Mouse (Mus musculus) left cerebral cortex, postnatal 36 days (tissue): ENCODE measurements around the gene Edrf1. TPM values are rescaled to one million over a fixed set of nuclear protein-coding genes. Genes with fewer than 3 reads are reported as not detected.
A peak's percentile ranks its signal among the peaks of the same experiment; 100 is the strongest.
"Not testable (repeated sequence)": the region's sequence is repeated elsewhere in the genome, so short reads cannot be mapped to it uniquely, and the experiment has no call there.

Experiments
- DNase-seq, 2 experiments: peaks; one replicate each; pipeline ENCODE4 v3.0.0; 2021 to 2022; ENCODE audit warnings: low spot score in 2 of 2, mixed read lengths in 1 of 2
- intact Hi-C: fragments of 180-260 bp; cut with DNase I; formaldehyde crosslinking; loops from one replicate; pipeline ENCODE4 v1.15.1; 2025
- total RNA-seq, 2 experiments: library from RNA; stranded (reverse); gene quantifications; 2 replicates each; pipeline ENCODE4 v1.2.3; 2021

The Edrf1 gene
- total RNA-seq, 2 experiments from 2014 or later: 20.3 to 26.5 TPM

DNA sequence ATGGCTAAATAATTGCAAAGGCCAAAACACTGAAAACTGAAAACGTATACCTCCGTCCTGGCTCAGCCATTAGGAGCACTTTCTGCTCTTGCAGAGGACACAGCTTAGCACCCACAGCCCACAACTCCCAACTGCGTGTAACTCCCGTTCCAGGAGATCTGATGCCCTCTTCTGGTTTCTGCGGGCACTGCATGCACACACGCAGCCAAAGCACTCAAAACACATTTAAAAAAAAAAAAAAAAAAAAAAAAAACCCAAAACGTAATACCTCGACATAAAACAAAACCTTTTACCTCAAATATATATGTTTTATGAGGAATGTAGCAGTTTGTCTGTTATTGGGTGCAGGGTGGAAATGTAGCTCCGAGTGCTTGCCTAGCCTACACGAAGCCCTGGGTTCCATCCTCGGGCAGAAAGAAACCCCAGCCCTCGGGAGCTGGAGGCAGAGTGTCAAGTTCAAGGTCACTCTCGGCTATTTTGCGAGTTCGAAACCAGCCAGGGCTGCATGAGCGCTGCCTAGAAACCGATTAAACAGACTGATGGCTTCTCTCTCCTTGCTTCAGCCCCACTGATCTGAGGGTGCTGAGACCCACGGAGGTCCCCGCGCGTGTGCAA, 498 bp upstream of the Edrf1 start:
- intact Hi-C loops: loop anchor here (5.0 kb wide), 2 partner anchors 515 to 605 kb away; partner anchors contain the start of genes Ctbp2 and Fgfr2
- peak; percentile 86 to 90 for DNase-seq

DNA sequence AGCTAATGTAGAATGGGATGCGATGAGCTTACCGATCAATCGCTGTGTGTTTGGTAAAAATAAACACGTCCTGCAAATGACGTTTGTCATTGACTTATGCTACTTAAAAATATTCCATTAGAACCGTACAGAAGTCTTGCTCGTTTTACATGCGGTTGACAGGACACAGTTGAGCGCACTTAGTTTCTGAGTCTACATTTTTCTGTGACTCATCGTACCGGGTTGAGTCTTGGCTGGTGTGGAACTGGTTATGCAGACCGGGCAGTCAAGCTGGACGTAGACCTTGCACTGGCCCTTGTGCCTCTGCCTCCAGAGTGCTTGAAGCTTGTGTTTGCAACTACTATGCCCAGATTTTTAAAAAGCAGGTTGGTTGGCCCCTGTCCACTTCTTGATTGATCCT, 963 bp downstream of the Edrf1 start:
- intact Hi-C loops: loop anchor here (5.0 kb wide), 2 partner anchors 516 to 606 kb away; partner anchors contain the start of genes Ctbp2 and Fgfr2
- peak; percentile 9 to 14 for DNase-seq

DNA sequence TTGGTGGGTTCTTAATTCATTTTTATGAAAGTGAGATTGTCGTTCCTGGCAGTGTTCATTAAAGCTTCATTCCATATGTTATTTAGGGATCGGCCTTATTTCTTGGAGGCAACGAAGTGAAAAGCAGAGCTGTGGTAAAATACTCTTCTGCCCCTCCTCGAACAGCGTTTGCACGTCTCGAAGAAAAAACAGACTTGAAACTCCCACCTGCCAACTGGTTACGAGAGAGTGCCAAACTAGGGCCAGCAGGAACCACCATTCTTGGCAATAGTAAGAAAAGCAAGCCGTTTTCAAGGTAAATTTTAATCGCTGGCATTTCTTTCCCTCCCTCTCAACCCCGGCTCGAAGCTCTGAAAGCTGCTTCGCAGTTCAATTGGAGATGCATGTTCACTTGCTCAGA, 1.5 kb downstream of the Edrf1 start:
- intact Hi-C loops: loop anchor here (5.0 kb wide), 2 partner anchors 517 to 607 kb away; partner anchors contain the start of genes Ctbp2 and Fgfr2

DNA sequence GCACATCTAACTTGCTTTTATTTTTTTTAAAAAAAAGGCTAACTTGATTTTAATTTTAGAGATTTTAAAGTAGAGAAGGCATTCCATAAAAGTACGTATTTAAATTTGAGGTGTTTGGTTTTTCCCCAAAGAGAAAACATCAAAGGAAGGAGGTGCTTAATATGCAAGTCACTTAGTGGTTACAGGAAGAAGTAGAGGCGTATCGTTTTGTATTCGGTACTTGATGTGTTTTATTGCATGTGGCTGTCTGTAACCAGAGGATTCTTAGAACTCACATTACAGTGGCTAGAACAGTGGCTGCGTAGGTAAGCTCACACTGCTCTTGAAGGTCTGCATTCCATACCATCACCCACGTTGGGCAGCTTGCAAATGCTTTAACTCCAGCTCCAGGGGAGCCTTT, 8.4 kb downstream of the Edrf1 start:
- DNase-seq: no peak
- intact Hi-C loops: no loop called here

More for the DNA sequence above, 1.5 kb downstream of the Edrf1 start:
- peak; percentile 62 to 75 for DNase-seq

DNA sequence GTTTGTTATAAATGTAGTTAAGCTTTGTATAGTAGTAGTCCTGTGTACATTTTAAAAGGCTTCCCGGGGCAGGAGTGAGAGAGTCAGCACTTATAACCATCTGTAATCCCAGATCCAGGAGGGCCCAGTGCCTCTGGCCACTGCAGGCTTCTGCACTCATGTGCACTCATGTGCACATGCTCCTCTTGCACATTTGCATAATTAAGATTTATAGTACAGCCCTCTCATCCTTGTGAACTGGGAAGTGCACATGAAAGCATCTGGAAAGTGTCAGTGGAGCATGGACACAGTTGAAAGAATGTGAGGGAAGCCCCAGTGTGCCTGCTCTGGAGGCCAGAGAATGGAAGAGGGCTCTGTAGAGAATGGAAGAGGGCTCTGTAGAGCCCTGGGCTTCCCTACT, 25.1 kb downstream of the Edrf1 start:
- DNase-seq: no peak
- intact Hi-C loops: no loop called here

DNA sequence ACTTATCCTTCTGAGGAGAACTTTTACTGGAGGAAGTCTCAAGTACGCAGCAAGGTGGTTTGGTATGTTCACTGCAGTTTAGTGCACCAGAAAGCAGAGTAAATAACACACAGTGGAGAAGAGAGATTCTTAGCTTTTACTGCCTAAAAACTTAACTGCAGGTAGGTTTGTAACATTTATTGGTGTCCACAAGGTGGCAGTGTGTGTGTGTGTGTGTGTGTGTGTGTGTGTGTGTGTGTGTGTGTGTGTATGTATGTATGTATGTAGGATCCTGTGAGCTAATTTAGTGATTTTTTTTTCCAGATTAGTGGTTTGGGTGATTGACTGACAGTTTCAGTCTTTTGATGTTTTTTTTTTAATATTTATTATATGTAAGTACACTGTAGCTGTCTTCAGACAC, 31.7 kb downstream of the Edrf1 start:
- no peak for DNase-seq
- intact Hi-C loops: no loop called here

DNA sequence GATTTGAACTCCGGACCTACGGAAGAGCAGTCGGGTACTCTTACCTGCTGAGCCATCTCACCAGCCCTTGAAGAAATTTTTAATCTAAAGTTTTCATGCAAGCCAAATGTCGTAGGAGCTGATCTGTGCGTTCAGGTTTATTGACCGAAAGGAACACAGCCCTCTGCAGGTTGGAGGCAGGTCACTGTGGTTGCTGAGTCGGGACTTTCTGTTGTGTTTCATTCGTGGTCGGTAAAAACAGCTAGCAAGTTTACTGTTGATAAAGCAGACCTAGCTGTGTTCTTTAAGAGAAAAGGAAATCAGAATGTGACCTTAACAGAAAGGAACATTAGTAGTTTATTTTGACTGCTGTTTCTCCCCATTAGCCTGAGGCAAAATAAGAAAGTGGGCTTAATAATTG, 32.6 kb downstream of the Edrf1 start:
- no peak for DNase-seq
- intact Hi-C loops: no loop called here

DNA sequence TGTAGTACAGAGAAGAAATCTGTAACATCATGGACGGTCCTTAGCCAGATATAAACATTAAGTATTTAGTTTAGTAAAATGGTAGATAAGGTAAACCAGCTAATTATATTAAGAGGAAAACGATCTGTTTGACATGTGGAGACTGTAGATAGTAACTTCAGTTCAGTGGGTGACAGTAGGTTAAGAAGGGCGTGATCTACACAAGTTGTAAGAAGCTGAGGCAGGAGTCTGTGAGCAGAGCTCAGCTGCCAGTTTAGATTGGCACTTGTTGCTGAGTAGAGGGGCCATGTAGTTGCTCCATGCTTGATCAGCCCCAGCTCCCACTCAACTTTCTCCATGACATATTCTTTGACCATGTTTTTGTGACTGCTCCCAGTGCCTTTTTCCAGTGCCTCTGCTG, 33.5 kb downstream of the Edrf1 start:
- DNase-seq: no peak
- intact Hi-C loops: no loop called here

DNA sequence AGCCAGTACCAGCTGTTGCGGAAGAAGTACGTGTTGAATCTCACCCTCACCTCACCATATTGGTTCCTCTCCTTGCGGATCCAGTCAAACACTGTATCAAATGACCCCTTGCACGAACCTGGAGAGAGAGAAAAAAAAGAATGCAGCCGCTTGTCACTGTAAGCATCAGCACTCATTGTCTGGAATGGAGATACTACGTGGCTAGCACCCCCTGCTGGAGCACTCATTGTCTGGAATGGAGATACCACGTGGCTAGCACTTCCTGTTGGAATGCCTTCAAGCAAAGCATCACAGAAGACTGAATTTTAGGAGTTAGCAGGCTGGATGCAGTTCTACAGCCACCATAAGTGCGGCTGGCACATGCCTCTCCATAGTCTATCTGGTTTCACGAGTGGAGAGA, 38.7 kb downstream of the Edrf1 start:
- no peak for DNase-seq
- intact Hi-C loops: no loop called here

DNA sequence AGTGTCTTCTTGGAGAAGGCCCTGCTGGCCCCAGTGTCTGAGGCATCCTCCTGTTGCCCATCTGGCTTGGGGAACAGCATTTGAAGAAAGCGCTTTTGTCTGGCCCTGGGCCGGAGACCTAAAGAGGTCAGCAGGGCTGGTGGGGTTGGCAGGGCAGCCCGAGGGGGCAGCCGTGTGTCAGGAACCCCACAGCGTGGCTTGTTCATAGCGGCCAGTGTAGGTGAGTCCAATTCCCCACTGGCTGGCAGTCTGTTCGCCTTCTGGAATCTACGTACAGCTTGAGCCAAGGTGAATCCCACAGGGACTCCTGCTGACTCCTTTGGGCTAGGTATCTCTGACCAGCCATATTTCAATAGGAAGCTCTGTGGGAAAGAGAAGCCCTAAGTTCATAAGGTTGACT, 41.4 kb downstream of the Edrf1 start:
- intact Hi-C loops: no loop called here
- no peak for DNase-seq

DNA sequence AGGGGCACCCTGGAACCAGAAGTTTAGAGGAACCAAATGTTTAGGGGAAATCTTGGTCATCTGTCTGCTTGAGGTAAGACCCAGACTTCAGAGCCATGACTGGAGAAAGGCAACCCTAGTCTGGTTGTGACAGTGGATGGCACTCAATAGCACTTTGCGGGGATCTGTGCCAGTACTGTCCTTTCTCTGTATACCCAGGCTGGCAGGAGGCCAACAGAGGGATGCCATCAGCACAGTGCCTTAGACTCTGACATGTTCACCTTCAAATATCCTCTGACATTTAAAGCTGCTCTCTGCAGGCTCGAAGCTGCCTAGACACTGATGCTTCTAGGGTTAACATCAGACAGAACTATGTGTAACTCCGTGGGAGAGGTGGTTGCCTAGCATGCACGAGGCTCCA, 42.1 kb downstream of the Edrf1 start:
- DNase-seq: no peak
- intact Hi-C loops: no loop called here

DNA sequence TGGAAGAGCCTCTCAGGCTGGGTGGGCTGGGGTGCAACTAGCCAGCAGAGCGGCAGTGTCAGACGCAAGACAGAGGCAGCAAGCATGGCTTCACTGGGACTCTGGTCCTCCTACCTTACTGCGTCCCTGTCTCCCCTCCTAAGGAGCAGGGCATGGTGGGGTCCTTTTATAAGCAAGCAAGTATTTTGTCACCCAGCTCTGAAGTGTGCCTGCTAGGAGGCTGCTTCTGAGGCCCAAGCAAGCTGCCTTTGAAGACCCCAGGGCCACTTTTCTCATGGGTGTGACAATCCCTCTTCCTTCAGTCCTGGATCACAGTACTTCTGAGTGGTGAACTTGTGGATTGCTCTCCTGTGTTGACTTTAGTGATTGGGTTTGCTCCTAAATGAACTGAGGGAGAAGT, 42.6 kb downstream of the Edrf1 start, which contains the start of gene Mmp21:
Mmp21 (minus strand) TSS at position 101 of the 400 bp plus-strand sequence.
- intact Hi-C loops: loop anchor here (10.0 kb wide), 1 partner anchor 1805 kb away; no protein-coding TSS in a partner anchor
- no peak for DNase-seq

DNA sequence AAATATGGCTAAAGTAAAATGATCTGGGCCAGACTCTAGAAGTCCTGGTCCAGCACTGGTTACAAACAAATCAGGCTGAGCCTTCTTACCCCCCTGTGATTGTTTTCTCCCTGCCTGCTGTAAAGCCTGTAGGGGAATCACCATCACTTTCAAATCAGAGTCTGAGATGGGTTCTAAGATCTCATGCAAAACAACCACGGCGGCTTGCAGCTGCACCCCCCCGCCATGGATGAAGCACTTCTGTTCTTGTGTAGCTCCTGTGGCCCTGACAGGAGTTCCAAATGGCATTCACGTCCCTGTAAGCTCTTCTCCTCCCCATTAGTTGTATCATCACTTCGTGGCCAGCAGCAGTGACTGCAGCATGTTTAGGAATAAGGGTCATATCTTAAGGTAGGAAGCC, 46.3 kb downstream of the Edrf1 start:
- DNase-seq: no peak
- intact Hi-C loops: loop anchor here (10.0 kb wide), 1 partner anchor 1801 kb away; no protein-coding TSS in a partner anchor

DNA sequence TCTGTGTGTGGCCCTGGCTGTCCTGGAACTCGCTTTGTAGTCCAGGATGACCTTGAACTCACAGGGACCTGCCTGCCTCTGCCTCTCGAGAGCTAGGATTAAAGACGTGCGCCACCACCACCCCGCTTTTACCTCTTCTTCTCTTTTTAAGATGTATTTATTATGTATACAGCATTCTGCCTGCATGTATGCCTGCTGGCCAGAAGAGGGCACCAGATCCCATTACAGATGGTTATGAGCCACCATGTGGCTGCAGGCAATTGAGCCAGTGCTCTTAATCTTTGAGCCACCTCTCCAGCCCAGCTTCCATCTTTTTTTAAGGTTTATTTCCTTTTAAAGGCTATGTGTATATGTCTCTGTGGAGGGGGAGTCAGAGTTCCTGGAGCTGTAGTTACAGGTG, 46.8 kb downstream of the Edrf1 start:
- intact Hi-C loops: loop anchor here (10.0 kb wide), 1 partner anchor 1801 kb away; no protein-coding TSS in a partner anchor
- no peak for DNase-seq

DNA sequence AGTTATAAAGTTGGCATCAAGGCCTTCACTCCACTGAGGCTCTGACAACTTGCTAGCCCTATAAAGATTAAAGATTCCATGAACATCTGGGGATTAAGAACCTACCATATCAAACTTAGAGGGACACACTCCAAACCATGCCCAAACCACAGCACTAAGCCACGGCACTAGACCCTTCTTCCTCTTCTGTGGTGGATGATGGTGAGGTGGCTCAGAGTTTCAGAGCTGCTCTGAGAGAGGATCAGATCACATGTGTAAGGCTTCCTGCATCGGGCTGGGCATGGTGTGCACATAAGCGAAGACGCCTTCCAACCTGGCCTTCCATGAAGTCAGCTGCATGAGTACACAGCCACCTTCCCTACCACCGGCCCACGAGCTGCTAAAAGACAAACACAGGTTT, 47.4 kb downstream of the Edrf1 start:
- DNase-seq: no peak
- intact Hi-C loops: loop anchor here (10.0 kb wide), 1 partner anchor 1800 kb away; no protein-coding TSS in a partner anchor

DNA sequence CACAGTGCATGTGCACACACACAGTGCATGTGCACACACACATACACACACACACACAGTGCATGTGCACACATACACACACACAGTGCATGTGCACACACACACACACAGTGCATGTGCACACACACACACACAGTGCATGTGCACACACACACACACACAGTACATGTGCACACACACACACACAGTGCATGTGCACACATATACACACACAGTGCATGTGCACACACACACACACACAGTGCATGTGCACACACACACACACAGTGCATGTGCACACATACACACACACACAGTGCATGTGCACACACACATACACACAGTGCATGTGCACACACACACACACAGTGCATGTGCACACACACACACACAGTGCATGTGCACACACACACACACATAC, 48.3 kb downstream of the Edrf1 start:
- intact Hi-C loops: loop anchor here (10.0 kb wide), 1 partner anchor 1799 kb away; no protein-coding TSS in a partner anchor
- not testable (repeated sequence) for DNase-seq

DNA sequence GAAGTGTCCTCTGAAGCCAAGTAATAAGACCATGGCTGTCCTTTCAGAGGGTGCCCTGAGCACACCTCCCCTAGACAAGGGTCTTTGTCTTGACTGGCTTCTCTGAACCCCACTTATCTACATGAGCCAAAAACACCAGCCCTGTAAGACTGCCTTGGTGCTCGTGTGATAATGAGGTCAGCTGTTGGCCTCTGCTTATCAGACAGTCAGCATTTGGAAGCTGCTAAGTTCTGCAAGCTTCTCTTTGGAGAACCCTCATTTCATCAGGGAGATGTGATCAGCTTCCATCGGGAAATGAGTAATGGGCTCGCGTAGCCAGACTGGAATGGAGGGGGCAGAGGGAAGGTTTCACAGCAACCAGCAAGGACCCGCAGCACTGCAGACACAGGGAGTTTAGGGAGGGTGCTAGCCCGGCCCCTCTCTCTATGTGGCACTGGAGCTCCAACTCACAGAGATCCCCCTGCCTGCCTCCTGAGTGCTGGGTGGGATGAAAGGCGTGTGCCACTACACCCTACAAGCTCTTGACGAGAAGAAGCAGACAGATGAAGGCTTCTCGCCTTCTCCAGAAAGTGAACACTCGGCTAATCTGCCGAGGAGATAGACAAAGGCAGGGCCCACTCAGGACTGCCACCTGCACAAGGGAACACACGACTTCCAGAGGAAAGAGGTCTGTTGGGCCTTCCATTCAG, 60.8 kb downstream of the Edrf1 start:
- intact Hi-C loops: no loop called here

DNA sequence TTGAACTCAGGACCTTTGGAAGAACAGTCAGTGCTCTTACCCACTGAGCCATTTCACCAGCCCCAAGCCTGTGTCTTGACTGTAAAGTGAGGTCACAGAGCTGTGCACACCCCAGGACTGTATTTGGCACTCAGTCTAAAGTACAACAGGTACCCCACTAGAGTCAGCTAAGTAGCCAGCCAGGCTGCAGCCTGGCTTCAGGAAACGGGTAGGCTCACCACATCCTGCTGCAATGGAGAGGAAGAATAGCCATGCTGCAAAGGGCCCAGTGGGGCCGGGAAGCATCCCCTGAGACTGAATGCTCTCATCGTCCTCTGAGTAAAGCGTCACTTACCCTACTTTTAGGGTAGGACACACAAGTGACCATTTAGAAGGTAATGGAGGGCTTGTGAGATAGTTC, 62.5 kb downstream of the Edrf1 start:
- no peak for DNase-seq
- intact Hi-C loops: no loop called here

More for the DNA sequence above, 60.8 kb downstream of the Edrf1 start:
- DNase-seq: no peak

DNA sequence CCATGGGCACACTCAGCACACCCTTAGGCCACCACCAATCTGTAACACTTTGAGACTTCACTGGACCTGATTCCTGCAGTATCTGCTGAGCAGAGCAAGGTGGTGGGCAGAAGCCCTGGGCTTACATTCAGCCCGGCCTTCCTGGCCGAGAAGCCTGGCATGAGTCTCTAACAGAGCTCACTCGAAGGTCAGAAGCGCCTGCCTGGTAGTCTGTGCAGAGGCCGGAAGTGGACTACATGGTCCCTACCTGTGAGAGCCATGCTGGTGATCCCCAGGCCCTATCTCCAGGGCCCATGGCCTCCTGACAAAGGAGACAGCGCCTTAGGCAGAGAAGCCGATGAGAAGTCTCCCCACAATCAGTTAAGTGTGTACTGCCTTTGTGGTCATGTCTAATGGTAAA, 64.0 kb downstream of the Edrf1 start:
- DNase-seq: no peak
- intact Hi-C loops: no loop called here

DNA sequence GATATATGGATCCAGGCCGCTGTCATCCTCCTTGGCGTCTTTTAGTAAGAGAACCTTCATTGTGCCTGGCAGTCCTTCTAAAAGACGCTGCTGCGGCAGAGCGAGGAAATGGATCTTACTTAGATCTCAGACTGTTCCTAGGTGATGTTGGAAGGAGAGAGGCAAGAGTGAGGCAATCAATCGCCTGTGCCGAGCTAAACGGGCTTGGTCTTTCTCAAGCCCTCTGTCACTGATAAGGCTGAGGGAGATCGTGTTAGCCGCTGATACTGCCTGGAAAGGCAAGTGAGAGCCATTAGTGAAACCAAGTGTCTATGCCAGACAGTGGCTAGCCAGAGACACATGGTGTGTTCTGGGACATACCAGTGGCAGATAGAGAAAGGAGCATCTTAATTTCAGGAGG, 65.0 kb downstream of the Edrf1 start:
- intact Hi-C loops: no loop called here
- DNase-seq: no peak

DNA sequence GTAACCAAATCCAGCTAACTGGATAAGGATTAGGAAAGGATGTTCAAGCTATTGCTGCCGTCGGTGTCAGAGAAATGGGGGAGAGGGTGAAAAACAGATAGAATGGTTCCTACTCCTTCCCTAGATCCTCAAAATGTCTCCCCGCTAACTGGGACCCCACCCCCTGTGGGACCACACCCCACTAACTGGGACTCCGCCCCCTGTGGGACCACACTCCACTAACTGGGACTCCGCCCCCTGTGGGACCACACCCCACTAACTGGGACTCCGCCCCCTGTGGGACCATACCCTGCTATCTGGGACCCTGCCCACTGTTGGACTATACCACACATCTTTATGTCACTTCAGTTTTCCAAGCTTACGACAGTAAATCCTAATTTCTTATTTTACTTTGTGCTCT, 66.6 kb downstream of the Edrf1 start:
- DNase-seq: no peak

More for the DNA sequence above, 66.6 kb downstream of the Edrf1 start:
- intact Hi-C loops: no loop called here
